Mouse (Mus musculus) megakaryocyte, embryonic 14.5 days (primary cell): Measurements from ENCODE around the gene Plaa.

Experiments
- FLI1 ChIP-seq: IDR thresholded peaks from 2 replicates; pipeline ENCODE4 v1.6.1; 2012; ENCODE audit warnings: low read length, inconsistent platforms, mixed read lengths
- GATA1 ChIP-seq: IDR thresholded peaks from 3 replicates; pipeline ENCODE4 v1.6.1; 2012; ENCODE audit warnings: mixed read lengths, low read length, inconsistent platforms, borderline replicate concordance

DNA sequence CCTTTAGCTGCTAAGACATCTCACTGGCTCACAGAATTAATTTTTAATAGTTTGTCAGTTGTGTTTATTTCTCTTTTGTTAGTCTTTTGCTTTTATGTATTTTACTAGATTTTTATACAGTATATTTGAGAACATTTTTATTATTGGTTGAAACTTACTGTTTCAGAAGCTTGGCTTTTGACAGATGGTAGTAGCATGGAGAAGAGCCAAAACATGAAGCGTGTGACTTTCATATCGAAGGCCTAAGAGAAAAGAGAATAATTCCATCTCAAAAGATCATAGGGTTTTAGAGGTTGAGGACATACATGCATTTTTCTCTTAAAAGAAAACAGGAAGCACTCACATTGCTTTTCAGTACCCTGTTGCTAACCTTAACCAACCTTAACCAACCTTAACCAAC, 40.1 kb upstream of the Plaa start:
- TF ChIP-seq FLI1 (no peak), GATA1 (no peak)
